Mouse (Mus musculus): ENCODE results near the gene Cemip.

The Cemip gene

DNA sequence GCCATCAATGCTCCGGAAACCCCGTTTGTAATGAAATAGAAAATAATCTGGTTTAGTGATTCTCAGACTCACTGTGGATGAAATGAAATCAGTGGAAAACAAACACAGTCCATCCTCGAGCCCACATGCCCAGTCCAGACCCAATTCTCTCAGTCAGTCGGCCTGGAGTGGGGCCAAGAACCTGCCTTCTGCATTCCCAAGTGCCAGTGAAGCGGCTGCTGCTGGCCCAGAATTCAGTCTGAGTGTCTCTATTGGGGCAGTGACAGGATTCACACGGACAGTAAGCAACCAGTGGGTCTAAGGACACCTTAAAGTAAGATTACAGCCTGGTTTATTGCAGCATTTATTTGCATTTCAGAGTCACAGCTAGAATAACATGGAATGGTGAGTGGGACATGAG lies 10.2 kb upstream of the Cemip start:
- no peak for DNase-seq (ENCODE audit: low read depth, low spot score)

- DNase-seq (ENCODE audit: low read depth, low spot score), result peak; percentile 55
These were observed 4.5 kb upstream of the Cemip start for GRCm38 (mm10) chr7:84090793-84091192.

DNA sequence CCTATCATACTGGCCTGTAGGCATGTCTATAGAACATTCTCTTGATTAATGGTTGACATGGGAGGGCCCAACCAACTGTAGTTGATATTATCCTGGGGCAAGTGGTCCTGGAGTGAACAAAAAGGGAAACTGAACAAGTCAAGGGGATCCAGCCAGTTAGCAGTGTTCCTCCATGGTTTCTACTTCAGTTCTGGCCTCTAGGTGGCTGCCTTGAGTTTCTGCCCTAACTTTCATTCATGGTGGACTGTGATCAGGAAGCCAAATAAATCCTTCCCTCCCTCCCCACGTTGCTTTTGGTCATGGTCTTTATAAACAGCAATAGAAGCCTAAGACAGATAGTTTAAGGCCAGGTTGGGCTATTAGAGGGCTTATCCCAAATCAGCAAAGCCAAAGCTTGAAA lies 3.5 kb upstream of the Cemip start:
- peak; percentile 44 for DNase-seq (ENCODE audit: low read depth, low spot score)

DNA sequence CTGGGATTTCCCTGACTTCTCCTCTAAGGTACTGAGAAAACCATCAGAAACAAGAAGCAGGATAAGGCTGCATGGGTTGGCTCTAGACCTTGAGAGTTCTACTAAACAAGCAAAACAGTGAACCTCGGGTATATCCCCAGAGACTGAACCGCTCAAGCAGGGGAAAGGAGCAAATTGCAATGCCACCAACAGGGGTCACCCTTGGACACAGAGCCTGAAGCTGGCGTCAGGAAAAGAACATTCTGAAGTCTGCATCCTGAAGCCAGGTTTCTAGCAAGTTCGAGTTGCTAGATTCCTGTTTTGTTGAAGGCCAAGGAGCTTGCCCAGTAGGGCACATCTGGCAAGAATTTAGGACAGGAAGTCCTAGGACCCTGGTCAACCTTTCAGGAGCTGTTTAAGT lies 2.7 kb upstream of the Cemip start:
- DNase-seq (ENCODE audit: low read depth, low spot score), result peak; percentile 84

DNA sequence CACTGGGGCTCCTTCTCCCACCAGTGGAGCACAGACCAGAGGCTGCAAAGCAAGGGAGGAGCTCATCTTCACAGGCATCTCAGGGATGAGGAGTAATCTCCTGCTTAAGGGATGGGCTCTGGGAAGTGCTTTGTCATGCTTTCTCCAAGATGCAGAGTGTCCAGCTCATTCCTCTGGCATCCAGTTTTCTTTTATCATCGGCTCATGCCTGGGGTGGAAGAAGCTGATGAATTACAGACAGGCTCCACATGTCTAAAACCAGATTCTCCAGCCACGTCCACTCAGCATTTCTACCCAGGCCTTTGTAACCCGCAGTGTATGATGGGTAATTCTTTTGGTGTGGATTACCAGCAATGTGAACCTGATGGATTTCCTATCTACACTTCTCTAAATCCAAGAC lies 1.9 kb upstream of the Cemip start:
- peak; percentile 88 for DNase-seq (ENCODE audit: low read depth, low spot score)

DNA sequence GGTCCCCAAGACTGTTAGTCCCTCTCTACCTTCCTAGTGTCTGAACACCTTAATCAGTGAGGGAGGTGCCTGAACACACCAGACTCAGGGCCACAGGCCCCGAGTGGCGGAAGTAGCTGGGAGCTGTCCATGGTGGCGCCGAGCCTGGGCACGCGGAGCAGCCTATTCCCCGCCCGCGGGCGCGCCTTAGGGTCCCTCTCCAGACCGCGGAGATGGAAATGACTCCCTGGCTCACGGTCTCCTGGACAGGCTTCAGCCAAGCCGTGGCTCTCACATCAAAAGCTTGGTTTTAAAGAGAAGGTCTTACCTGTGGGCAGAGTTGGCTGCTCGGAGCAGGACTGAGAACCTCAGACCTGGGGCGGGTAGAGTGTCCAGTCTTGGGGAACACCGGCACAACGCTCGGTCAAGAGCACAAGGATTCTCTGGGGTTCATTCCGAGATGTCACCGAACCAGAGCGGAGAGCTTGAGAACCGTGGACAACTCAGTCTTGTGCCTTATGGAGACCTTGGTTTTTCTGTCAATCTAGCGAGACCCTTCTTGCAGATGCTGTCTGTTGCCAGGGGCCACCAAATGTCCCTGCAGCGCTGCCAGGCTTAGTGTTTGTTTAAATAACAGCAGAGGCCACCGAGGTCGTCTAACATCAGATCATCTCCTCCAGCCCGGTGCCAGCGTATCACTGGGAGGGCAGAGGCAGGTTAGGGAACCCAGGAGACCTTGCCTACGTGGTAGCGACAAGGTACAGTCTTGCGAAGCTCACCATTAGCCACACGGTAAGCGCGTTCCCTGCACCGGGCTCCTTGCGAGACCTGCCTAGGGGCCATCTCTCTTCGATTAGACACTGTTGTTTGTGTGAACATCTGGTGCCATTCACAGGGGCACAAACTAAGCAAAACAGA lies 1.0 kb downstream of the Cemip start:
- no peak for DNase-seq (ENCODE audit: low read depth, low spot score)

GRCm38 (mm10) chr7:84077257-84078013 lies 8.9 kb downstream of the Cemip start:
- DNase-seq (ENCODE audit: low read depth, low spot score), result peak; percentile 78

DNA sequence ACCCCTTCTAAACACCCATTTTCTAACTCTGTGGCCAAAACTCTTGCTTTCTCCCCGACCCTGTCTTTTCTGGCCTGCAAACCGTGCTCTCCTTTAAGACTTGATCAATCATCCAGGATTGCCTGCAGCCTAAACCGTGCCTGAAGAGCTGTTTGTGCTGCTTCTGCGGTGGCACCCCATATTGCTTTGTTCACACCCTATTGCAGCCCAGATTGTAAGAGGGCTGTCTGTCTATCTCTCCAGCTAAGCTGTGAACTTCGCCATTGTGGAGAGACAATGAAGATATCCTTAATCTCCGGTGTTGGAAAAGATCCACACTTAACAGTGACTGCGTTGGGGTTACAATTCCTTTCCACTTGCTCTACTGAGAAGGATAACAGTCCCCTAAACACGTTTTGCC lies 12.0 kb downstream of the Cemip start:
- DNase-seq (ENCODE audit: low read depth, low spot score), result no peak

DNA sequence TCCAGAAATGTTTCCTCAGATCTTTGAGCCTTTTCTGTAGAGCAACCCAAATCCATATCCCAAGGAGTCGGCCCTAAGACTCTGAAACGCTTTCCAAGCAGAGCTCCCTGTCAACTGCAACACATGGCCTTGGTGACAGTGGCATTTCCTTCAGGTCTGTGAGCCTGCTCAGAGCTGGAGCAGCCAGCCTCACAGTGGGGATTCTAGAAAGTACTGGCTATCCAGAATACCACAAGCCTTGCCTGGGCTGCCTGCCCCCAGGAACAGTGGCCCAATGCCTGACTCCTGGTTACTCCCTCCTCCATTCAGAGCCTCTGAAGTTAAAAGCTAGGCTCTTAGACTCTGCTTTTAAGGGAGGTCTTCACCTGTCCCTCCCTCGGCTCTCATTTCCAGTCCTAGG lies 12.4 kb downstream of the Cemip start:
- no peak for DNase-seq (ENCODE audit: low read depth, low spot score)

- DNase-seq (ENCODE audit: low read depth, low spot score), result no peak
These were observed 17.4 kb downstream of the Cemip start for GRCm38 (mm10) chr7:84068931-84069330.

DNA sequence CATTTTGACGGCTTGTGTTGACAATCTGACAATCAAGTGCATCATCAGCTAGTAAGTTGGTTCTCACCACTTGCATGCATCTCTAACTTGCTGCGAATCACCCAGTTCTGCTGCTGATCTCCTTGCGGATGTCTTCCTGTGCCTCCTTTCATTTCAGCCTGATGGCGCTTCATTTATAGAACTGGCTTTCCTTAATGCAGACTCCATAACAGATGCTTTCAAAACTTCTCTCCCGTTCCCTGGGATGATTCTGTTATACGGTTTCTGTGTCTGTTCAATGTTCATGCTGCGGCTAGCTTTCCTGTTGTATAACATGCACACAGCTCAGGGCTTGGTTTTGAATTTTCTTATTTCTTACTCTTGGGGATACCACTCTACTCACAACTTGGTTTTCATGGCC lies 26.5 kb downstream of the Cemip start:
- no peak for DNase-seq (ENCODE audit: low read depth, low spot score)

DNA sequence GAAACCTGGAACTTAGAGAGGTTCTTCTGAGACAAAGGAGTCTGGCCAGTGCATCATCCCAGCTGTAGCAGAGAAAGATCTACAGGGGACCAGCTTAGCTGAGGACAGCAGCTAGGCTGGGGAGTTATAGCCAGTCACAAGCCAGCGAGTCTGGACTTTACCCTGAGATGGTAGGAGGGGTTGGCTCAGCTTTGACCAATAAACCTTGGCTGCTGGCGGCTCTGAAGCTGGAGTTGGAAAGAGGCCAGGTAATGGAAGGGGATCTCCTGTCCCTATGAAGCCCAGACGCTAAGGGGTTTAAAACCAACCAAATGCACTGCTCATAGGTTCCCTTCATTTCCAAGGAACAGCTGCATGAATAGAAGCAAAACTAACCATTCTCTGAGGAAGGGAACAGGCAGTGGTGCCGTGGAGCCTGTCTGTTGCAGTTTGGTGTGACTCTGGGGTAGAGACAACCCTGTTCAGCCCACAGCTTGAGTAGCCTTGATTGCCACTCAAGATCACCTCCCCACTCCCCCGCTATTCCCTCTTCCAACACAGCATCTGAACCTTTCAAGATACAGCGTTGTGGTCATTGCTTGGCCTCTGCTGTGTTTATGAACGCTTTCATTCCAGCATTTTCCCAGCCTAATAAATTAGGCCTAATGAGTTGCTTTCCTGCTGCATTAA lies 30.2 kb downstream of the Cemip start:
- DNase-seq (ENCODE audit: low read depth, low spot score), result no peak

DNA sequence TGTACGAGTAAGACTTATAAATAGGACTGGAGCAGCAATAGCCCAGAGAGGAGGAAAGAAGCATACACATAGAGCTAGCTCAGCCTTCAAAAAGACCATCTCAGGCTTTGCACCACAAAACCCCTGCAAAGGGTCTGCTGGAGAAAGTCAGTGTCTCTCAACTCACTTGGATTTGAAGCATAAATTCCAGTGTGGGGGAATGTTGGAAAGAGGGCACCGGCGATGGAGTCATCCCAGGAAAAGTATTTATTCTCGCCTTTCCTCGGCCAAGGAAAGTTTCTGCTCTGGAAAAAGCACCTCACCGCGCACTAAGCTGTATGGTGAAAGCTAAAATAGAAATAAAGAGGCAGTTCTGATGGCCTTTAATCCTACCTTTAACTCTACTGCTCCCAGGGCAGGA lies 32.4 kb downstream of the Cemip start:
- DNase-seq (ENCODE audit: low read depth, low spot score), result no peak

- no peak for DNase-seq (ENCODE audit: low read depth, low spot score)
These were observed 34.9 kb downstream of the Cemip start for GRCm38 (mm10) chr7:84051423-84051822.

GRCm38 (mm10) chr7:84045546-84045945 lies 40.8 kb downstream of the Cemip start:
- DNase-seq (ENCODE audit: low read depth, low spot score), result no peak

DNA sequence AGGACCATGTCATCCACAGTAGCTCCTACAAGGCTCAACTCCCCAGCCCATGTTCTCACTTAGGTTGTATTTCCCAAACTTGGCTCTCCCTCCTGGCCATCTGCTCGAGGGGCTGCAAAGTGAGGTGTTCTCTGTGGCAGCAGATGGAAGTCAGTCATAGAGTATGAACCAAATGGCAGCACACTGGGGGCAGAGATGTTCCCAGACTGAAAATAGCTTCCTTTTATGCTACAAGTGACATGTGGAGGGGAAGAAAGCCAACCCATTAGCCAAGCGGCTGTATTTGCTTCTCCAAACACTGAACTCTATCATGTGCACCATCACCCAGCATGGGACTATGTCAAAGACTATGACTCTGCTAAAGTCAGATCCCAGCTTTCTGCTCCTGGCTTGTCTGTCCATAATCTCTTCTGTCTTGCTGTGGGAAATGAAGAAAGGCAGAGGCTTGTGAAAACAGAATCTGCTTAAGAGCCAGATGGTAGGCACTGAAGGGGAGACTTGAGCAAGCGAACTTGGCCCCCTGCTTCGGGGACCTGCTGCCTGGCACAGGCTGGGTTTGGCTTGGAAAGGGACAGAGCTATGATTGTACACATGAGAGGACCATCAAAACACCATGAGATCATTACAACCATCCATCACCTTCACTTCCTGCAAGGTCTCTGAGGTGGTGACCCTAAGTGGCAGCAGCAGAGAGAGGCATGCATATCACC lies 41.6 kb downstream of the Cemip start:
- DNase-seq (ENCODE audit: low read depth, low spot score), result no peak

DNA sequence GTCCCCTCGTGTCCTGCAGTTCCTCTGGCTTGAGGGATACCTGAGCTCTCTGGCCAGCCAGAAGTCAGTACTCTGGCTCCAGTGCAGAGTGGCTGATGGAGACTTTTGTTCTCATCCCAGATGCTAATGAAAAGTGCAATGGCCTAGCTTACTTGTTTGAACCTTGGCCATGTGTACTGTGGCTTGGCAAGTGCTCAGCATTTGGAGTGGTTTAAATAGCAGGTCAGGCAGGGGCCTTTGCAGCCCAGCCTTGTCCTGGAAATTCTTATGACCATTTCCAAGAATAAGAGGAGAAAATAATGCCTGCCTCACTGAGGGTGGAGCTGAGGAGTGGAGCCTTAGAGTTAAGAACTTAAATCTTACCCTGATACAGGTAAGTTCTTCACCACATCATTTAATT lies 43.6 kb downstream of the Cemip start:
- DNase-seq (ENCODE audit: low read depth, low spot score), result peak; percentile 50

GRCm38 (mm10) chr7:84039856-84040522 lies 46.3 kb downstream of the Cemip start:
- DNase-seq (ENCODE audit: low read depth, low spot score), result no peak

DNA sequence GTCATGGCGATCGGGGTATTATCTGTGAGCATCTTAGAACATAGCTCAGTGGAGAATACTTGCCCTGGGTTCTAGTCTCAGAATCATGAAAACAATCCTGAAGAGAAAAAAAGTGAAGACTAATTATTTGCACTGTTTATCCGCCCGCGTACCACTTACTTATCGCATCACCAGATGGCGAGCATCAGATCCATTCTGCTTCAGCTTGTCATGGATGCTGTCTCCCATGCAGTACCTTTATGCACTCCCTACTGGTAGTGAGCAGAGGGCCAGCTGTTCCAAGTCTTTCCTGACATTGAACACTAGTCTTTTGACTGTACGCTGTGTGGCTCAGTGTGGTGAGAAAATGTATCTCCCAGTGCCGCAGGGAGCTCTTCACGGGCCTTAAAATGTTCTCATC lies 47.7 kb downstream of the Cemip start:
- DNase-seq (ENCODE audit: low read depth, low spot score), result no peak

DNA sequence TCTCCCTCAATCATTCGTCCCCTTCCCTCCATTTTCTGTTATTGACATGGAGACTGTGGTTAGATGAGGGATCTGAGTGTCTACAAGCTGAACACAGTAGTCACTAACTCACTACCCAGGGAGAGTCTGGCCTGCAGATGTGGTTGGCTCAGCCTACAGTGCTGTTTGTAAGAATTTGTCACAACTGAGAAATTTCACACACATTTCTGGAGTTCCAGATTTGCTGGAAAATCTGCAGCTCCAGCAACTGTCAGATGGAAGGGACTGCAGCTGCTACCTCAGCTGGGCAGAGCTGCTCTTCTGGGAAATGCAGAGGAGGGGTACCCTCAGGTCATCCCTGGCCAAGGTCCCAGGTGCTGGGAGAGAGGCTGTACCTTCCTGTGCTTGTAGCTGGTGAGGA lies 53.5 kb downstream of the Cemip start:
- no peak for DNase-seq (ENCODE audit: low read depth, low spot score)

GRCm38 (mm10) chr7:84029120-84029771 lies 57.1 kb downstream of the Cemip start:
- peak; percentile 89 for DNase-seq (ENCODE audit: low read depth, low spot score)

Measured in 3T3-L1 (cell line).